Mouse (Mus musculus): Measurements from ENCODE around the gene Fam149b.

DNA sequence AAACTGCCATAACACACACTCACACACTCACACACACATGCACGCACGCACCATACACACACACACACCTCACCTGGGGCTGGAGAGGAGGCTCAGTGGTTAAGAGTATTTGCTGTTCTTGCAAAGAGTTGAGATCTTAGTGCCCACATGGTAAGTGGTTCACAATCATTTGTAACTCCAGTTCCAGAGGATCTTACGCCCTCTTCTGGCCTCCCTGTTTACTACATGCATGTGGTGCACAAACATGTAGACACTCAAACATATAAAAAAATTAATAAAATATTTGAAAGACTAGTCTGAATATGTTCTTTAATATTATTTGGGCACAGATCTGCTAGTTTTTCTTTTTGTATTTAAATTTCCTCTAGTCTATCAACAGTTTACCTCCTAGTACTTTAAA lies 20.3 kb downstream of the Fam149b start:
- TF ChIP-seq ZNF384 (IDR thresholded peaks at IDR 0.05; ENCODE audit: low read depth, low read length) (no peak), PAX5 (IDR thresholded peaks at IDR 0.05; ENCODE audit: low read length) (no peak), MAX (IDR thresholded peaks at IDR 0.05; ENCODE audit: low read length) (no peak), POLR2AphosphoS2 (IDR thresholded peaks at IDR 0.05; ENCODE audit: low read depth, low read length) (no peak), HCFC1 (IDR thresholded peaks at IDR 0.05; ENCODE audit: low read depth, low read length) (no peak), POLR2A (IDR thresholded peaks at IDR 0.05; ENCODE audit: low read depth, low read length) (no peak)

Data from CH12.LX (cell line).